Mouse (Mus musculus): ENCODE data around the gene 2310061I04Rik. TPM values are rescaled to one million over a fixed set of nuclear protein-coding genes. Genes with fewer than 3 reads are reported as not detected.

The 2310061I04Rik gene
- polyA plus RNA-seq, 1 experiment from 2014 or later = 15.6 TPM

- 90% methylated on average over 1 of the region's 1 CpGs for WGBS
- Histone ChIP-seq H3K4me1 (replicated peaks; ENCODE audit: control insufficient read depth, insufficient read depth, low read length) (peaks cover 8% of the 10 kb centered on the region), H3K9ac (ENCODE audit: low read length) (no peak overlapping the region), H3K27ac (ENCODE audit: low read length) (no peak overlapping the region), H3K4me2 (ENCODE audit: low read depth, low read length) (no peak overlapping the region), H3K36me3 (ENCODE audit: control insufficient read depth, insufficient read depth, low read length) (peaks cover 18% of the 10 kb centered on the region), H3K27me3 (ENCODE audit: control insufficient read depth, insufficient read depth, low read depth, low read length) (no peaks in the 10 kb centered on the region), H3K9me3 (ENCODE audit: control insufficient read depth, low read length) (no peaks in the 10 kb centered on the region), H3K4me3 (ENCODE audit: low read length) (no peak overlapping the region)
- no peak for ATAC-seq (ENCODE audit: low read depth)
Measured at GRCm38 (mm10) chr17:35859371-35859770, 37.9 kb downstream of the 2310061I04Rik start.

GRCm38 (mm10) chr17:35850974-35851373, 46.3 kb downstream of the 2310061I04Rik start:
- Histone ChIP-seq H3K27ac (ENCODE audit: low read length) (no peak overlapping the region), H3K9ac (ENCODE audit: low read length) (no peak overlapping the region), H3K27me3 (ENCODE audit: control insufficient read depth, insufficient read depth, low read depth, low read length) (no peaks in the 10 kb centered on the region), H3K36me3 (ENCODE audit: control insufficient read depth, insufficient read depth, low read length) (peaks cover 64% of the 10 kb centered on the region), H3K9me3 (ENCODE audit: control insufficient read depth, low read length) (no peaks in the 10 kb centered on the region), H3K4me3 (ENCODE audit: low read length) (no peak overlapping the region), H3K4me2 (ENCODE audit: low read depth, low read length) (no peak overlapping the region), H3K4me1 (replicated peaks; ENCODE audit: control insufficient read depth, insufficient read depth, low read length) (no peaks in the 10 kb centered on the region)
- no peak for ATAC-seq (ENCODE audit: low read depth)
- 89% methylated on average over 3 of the region's 3 CpGs for WGBS

GRCm38 (mm10) chr17:35848112-35848511, 49.1 kb downstream of the 2310061I04Rik start:
- H3K9ac ChIP-seq (ENCODE audit: low read length) = no peak overlapping the region
- H3K4me1 ChIP-seq (replicated peaks; ENCODE audit: control insufficient read depth, insufficient read depth, low read length) = peaks cover 1% of the 10 kb centered on the region; the same call in 1 of the 2 replicates
- H3K9me3 ChIP-seq (ENCODE audit: control insufficient read depth, low read length) = no peaks in the 10 kb centered on the region
- no peak overlapping the region for H3K27ac ChIP-seq (ENCODE audit: low read length)
- ATAC-seq (ENCODE audit: low read depth) = no peak; the same call in 1 of the 2 replicates
- no peaks in the 10 kb centered on the region for H3K27me3 ChIP-seq (ENCODE audit: control insufficient read depth, insufficient read depth, low read depth, low read length)
- WGBS = 75% methylated on average over 1 of the region's 1 CpGs
- H3K4me2 ChIP-seq (ENCODE audit: low read depth, low read length) = no peak overlapping the region
- no peak overlapping the region for H3K4me3 ChIP-seq (ENCODE audit: low read length)
- peaks cover 61% of the 10 kb centered on the region for H3K36me3 ChIP-seq (ENCODE audit: control insufficient read depth, insufficient read depth, low read length)

GRCm38 (mm10) chr17:35843514-35843913, 53.7 kb downstream of the 2310061I04Rik start:
- H3K36me3 ChIP-seq (ENCODE audit: control insufficient read depth, insufficient read depth, low read length) = peaks cover 28% of the 10 kb centered on the region
- no peak overlapping the region for H3K4me3 ChIP-seq (ENCODE audit: low read length)
- H3K4me2 ChIP-seq (ENCODE audit: low read depth, low read length) = no peak overlapping the region
- H3K27ac ChIP-seq (ENCODE audit: low read length) = no peak overlapping the region
- ATAC-seq (ENCODE audit: low read depth) = no peak
- no peaks in the 10 kb centered on the region for H3K27me3 ChIP-seq (ENCODE audit: control insufficient read depth, insufficient read depth, low read depth, low read length)
- H3K9me3 ChIP-seq (ENCODE audit: control insufficient read depth, low read length) = no peaks in the 10 kb centered on the region
- H3K4me1 ChIP-seq (replicated peaks; ENCODE audit: control insufficient read depth, insufficient read depth, low read length) = peaks cover 13% of the 10 kb centered on the region
- WGBS = 92% methylated on average over 3 of the region's 3 CpGs
- H3K9ac ChIP-seq (ENCODE audit: low read length) = no peak overlapping the region

MicroRNA genes within 50 kb of the gene (microRNA counts, 519-probe panel; counts per million panel counts)
- microRNA mmu-miR-1894-3p = 1,363 counts per million, percentile 16 among the panel's probes with 10 or more counts
- microRNA mmu-miR-1894-5p = 582 counts per million, percentile 4 among the panel's probes with 10 or more counts

Small RNA genes within 50 kb of the gene (microRNA-seq; reads per million reads assigned to microRNA genes)
- gene Gm28033 (not detected), gene Mir1894 (not detected)

Other genes starting within 250 kb of the 2310061I04Rik start
- gene Vars2, start 229.8 kb downstream of the 2310061I04Rik start, polyA plus RNA-seq (2015; fragmentation: Nextera tagmentation; extraction: Ambion mirVana) = 22.8 and 25.4 TPM in 2 replicates
- 47.5 and 48.0 TPM in 2 replicates for gene Gtf2h4, start 223.7 kb downstream of the 2310061I04Rik start, polyA plus RNA-seq (2015; fragmentation: Nextera tagmentation; extraction: Ambion mirVana)
- gene Ddr1, start 192.8 kb downstream of the 2310061I04Rik start, polyA plus RNA-seq (2015; fragmentation: Nextera tagmentation; extraction: Ambion mirVana) = 50.5 and 51.3 TPM in 2 replicates
- 21.9 and 31.7 TPM in 2 replicates for gene Ier3, start 75.7 kb downstream of the 2310061I04Rik start, polyA plus RNA-seq (2015; fragmentation: Nextera tagmentation; extraction: Ambion mirVana)
- 57.8 and 65.1 TPM in 2 replicates for gene Flot1, start 74.2 kb downstream of the 2310061I04Rik start, polyA plus RNA-seq (2015; fragmentation: Nextera tagmentation; extraction: Ambion mirVana)
- gene Tubb5, start 59.1 kb downstream of the 2310061I04Rik start, polyA plus RNA-seq (2015; fragmentation: Nextera tagmentation; extraction: Ambion mirVana) = 877 and 940 TPM in 2 replicates
- 20.6 and 22.3 TPM in 2 replicates for gene Mdc1, start 55.9 kb downstream of the 2310061I04Rik start, polyA plus RNA-seq (2015; fragmentation: Nextera tagmentation; extraction: Ambion mirVana)
- 65.6 and 67.9 TPM in 2 replicates for gene Nrm, start 36.1 kb downstream of the 2310061I04Rik start, polyA plus RNA-seq (2015; fragmentation: Nextera tagmentation; extraction: Ambion mirVana)
- 23.3 and 26.5 TPM in 2 replicates for gene Ppp1r18, start 31.8 kb downstream of the 2310061I04Rik start, polyA plus RNA-seq (2015; fragmentation: Nextera tagmentation; extraction: Ambion mirVana)
- gene Dhx16, start 17.6 kb downstream of the 2310061I04Rik start, polyA plus RNA-seq (2015; fragmentation: Nextera tagmentation; extraction: Ambion mirVana) = 40.2 and 42.4 TPM in 2 replicates
- gene Atat1, start 12.6 kb upstream of the 2310061I04Rik start, polyA plus RNA-seq (2015; fragmentation: Nextera tagmentation; extraction: Ambion mirVana) = 62.6 and 62.7 TPM in 2 replicates
- gene Mrps18b, start 19.0 kb upstream of the 2310061I04Rik start, polyA plus RNA-seq (2015; fragmentation: Nextera tagmentation; extraction: Ambion mirVana) = 67.5 and 73.1 TPM in 2 replicates
- gene Ppp1r10, start 19.0 kb upstream of the 2310061I04Rik start, polyA plus RNA-seq (2015; fragmentation: Nextera tagmentation; extraction: Ambion mirVana) = 38.0 and 40.5 TPM in 2 replicates
- 70.6 and 82.5 TPM in 2 replicates for gene Abcf1, start 72.3 kb upstream of the 2310061I04Rik start, polyA plus RNA-seq (2015; fragmentation: Nextera tagmentation; extraction: Ambion mirVana)
- 43.1 and 44.7 TPM in 2 replicates for gene Gnl1, start 82.4 kb upstream of the 2310061I04Rik start, polyA plus RNA-seq (2015; fragmentation: Nextera tagmentation; extraction: Ambion mirVana)
- 27.5 and 29.7 TPM in 2 replicates for gene Prr3, start 82.8 kb upstream of the 2310061I04Rik start, polyA plus RNA-seq (2015; fragmentation: Nextera tagmentation; extraction: Ambion mirVana)
- 2.0 and 2.2 TPM in 2 replicates for gene H2-T24, start 123.1 kb upstream of the 2310061I04Rik start, polyA plus RNA-seq (2015; fragmentation: Nextera tagmentation; extraction: Ambion mirVana)
- gene H2-T23, start 135.4 kb upstream of the 2310061I04Rik start, polyA plus RNA-seq (2015; fragmentation: Nextera tagmentation; extraction: Ambion mirVana) = 7.2 and 11.7 TPM in 2 replicates
- gene H2-T22, start 145.3 kb upstream of the 2310061I04Rik start, polyA plus RNA-seq (2015; fragmentation: Nextera tagmentation; extraction: Ambion mirVana) = 18.8 and 19.4 TPM in 2 replicates
- gene Gm6034, start 145.5 kb upstream of the 2310061I04Rik start, polyA plus RNA-seq (2015; fragmentation: Nextera tagmentation; extraction: Ambion mirVana) = not detected in 2 replicates
- gene Gm11127, start 160.9 kb upstream of the 2310061I04Rik start, polyA plus RNA-seq (2015; fragmentation: Nextera tagmentation; extraction: Ambion mirVana) = not detected in 2 replicates
- gene Gm19684, start 224.2 kb upstream of the 2310061I04Rik start, polyA plus RNA-seq (2015; fragmentation: Nextera tagmentation; extraction: Ambion mirVana) = not detected in 2 replicates
- not detected in 2 replicates for gene Gm7030, start 232.0 kb upstream of the 2310061I04Rik start, polyA plus RNA-seq (2015; fragmentation: Nextera tagmentation; extraction: Ambion mirVana)

Measured in lung, embryonic 16.5 days (tissue).